Mouse (Mus musculus) adrenal gland, adult (tissue): ENCODE results near the gene Cd83.
A peak's percentile ranks its signal among the peaks of the same experiment; 100 is the strongest.

Experiments
- DNase-seq, 2 experiments: peaks; one replicate each; pipeline ENCODE4 v3.0.0; 2022 to 2023; ENCODE audit warnings: low spot score in 1 of 2; ENCODE audit not compliant: inconsistent age in 2 of 2

Gene Cd83

DNA sequence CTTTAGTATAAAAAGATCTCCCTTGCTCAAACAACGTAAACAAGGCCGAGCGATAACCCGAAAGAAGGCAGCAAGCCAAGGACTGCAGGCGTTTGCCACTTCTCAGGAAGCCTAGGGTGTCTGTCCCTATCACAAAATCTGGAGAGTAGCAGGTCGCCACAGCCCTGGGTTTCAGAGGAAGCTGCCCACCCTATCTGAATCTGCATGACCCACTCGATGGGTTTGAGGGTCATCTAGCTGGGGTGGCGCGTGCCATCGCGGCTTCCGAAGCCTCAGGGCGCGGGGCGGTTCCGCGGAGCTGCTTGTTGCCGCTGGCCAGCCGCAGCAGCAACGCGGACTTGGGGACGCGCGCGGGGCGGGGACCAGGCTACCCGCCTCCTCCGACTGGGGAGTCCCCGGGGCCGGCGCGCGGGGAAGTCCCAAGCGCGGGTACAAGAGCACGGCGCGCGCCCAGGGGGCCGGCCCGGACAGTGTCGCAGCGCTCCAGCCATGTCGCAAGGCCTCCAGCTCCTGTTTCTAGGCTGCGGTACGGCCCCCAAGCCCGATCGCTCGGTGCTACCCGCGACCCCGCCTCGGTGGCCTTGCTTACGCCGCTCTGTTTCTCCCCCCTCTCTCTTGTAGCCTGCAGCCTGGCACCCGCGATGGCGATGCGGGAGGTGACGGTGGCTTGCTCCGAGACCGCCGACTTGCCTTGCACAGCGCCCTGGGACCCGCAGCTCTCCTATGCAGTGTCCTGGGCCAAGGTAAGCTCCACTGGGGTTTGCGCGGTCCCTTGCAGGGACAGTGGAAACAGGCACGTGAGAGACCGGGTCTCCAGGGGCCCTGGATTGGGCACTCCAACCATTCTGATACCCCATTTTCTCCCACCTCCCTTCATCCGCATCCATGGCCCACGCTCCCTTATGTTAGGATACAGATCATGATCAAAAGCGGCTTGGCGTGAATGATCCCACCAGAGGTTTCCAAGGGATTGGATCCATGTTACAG, at the start of gene Cd83:
TSS of gene Cd83 (plus strand) at position 51 of the 987 bp plus-strand sequence.
- peak; percentile 80 to 91 for DNase-seq

DNA sequence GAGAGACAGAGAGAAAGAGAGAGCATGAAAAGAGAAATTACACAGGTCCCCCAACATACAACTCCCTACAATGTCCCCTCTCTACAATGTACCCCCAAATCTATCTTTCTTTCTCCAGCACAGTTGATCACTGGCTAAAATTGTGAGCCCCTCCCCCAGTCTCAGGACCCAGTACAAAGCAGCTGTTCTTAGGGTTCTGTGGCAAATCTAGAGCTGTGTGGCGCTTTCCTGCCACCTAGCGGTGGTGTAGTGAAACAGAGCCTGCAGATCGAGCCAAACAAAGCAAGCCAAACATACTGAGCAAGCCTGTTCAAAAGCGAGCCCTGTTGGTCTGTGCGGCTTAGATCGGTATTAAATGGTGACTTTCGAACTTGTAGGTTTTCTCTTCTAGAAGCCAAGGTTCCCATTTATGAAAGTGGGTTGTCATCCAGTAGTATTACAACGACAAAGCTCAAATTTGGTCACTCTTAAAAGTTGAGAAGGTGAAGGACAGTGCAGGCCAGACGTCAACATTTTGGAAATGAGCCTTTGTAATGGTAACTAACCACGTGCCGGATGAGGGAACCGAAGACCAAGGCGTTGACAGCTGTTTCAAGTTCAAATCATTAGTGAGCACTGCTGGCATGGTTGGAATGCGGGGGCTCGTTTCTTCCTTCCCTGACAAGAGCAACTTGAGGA, 44.8 kb upstream of the Cd83 start:
- DNase-seq = peak; percentile 76 to 91

DNA sequence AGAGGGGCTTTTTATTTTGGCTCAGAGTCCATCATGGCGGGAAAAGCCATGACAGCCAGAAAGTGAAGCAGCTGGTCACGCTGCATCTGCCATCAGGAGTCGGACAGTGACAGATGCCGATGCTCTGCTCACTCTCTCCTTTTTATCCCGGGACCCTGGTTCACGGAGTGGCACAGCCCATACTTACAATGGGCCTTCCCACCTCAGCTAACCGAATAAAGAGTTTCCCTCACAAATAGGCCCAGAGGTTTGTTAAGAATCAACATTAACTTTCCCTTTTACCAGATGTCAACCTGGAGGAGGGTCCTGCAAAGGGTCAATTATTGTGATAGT, 44.3 kb upstream of the Cd83 start:
- DNase-seq = no peak

DNA sequence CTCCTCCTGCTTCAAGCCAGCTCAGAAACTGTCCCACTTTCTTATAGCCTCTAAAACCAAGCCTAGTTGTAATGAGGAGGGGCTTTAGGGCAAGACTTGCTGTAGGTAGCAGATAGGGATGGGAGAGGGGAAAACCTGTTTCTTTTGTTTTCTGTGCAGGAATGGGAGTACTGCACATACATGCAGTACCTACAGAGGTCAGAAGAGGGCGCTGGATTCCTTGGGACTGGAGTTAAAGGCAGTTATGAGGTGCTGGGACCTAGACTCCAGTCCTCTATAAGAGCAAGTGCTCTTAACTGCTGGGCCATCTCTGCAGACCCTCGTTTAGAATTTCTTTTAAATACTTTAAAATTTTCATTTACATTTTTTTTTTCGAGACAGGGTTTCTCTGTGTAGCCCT, 41.9 kb upstream of the Cd83 start:
- DNase-seq = no peak

DNA sequence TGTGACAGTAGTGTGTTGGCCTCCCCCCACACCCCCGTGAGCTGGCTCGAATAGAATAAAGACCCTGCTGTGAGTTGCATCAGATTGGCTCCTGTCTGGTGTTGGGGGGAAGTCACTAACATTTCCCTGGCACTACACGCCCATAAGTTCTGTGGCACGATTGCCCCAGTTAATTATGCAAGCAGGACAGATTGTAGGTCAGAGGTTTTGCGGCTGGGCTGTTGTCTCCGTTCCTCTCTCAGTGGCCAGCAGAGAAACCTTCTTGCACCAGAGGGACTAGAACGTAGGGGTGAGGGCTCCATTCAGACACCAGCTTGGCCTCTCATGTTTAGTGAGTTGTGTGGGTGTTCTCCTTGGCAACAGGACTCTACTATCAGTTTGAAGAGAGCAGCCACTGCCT, 40.3 kb upstream of the Cd83 start:
- DNase-seq = peak in 1 of 2 experiments; percentile 32

DNA sequence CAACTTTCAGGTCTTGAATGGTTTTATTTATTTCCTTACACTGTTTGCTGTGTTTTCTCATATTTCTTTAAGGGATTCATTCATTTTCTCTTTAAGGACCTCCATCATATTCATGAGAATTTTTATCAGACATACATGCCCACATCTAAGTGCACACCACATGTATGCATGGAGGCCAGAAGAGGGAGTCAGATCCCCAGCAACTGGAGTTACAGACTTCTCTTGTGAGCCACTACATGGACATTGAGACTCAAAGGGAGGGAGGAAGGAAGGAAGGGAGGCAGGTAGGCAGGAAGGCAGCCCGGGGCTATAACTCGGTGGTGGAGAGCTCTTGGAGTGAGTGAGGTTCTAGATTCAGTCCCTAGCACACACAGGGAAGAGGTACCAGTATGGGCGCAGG, 34.3 kb upstream of the Cd83 start:
- no peak for DNase-seq

DNA sequence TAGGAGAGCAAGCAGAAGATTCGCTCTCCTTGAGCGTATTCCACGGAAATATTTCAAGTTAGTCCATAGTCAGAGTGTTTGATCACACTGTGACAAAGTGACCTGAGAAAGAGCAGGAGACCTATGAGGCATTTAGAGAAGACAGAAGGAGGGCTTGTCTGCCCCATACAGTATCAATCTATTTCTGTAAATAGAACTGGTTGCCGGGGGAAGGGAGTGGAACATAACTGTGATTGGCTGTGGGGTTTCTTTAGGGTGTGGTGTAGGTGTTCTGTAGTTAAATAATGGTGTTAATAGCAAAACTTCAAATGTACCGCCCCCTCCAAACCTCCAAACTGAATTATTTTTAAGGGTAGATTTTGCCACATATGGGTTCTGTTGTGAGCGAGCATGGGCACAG, 33.6 kb upstream of the Cd83 start:
- DNase-seq = no peak

DNA sequence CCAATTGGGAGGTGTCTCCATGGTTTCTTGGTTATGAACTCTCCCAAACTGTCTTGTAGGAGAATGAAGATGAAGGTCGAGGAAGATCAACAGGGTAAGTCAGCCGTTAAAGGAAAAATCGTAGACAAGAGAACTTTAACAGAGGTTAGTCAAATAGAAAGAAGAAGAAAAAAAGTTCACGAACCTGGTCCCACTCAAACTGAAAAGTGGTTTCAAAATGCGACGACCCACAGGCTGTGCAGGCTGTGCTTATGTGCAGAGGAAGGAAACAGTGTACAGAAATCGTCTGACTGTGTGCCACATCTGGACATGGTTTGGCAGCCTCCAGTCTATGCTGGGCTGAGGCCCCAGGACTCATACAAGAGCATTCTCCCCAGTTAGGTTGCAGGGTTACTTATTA, 32.2 kb upstream of the Cd83 start:
- DNase-seq = no peak

DNA sequence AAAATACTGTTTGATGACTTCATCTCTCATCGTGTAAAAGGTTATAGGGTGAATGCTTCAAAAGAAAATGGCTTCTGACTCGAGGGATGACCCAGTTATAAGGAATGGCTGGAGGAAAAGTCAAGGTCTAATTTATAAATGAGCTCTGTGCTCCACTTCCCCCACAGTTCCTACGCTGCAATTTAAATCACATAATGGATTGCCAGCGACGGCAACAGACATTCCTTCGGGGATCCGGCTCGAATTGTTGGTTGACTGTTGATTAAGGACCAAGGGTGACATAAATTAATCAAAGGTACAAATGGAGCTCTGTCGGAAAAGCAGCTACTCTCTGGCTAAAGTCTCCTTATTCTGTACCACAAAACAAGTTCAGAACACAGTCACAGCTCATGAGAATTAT, 30.9 kb upstream of the Cd83 start:
- DNase-seq = peak in 1 of 2 experiments; percentile 55

DNA sequence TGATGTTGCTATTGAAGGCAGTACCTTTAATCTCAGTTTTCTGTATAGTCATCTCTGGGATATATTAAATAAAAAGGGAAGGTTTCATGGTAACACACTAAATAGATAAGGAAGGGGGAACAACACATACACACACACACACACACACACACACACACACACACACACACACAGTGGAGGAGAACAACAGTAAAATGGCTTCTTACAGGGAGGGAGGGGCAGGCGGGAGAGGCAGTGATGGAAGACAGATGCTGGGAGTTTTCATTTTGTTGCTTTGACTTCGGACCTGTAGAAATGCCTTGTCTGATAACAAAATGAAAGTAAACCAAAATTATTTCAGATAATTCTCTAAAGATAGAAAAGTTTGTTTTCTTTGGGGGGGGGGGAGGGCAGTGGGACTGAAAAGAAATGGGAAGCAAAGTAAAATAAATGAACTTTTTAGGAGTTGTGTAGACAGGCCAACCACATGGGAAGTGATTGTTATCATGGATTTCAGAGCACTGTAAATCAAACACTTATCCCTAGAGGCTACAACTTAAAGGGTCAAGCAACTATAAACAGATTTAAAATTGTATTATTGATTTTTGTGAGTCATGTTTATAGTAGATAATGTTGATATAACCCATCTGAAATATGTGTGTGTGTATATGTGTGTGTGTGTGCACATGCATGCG, 30.0 kb upstream of the Cd83 start:
- no peak for DNase-seq

DNA sequence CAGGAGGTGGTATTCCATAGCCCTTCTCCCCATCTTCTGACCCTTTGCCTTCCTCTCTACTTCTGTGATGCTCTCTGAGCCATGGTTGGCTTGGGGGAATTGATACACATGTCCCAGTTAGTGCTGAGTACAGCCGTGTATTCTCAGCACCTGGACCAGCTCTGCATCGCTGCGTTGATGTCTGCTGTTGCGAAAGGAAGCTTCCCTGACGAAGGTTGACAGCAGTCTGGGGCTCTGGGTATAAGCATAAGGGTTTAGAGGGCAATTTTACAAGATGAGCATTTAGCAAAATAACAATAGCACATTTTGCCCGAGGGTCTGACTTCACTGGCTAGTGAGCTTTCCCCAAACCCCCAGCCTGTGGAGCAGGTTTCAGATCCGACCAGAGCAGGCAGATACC, 29.0 kb upstream of the Cd83 start:
- DNase-seq = no peak

DNA sequence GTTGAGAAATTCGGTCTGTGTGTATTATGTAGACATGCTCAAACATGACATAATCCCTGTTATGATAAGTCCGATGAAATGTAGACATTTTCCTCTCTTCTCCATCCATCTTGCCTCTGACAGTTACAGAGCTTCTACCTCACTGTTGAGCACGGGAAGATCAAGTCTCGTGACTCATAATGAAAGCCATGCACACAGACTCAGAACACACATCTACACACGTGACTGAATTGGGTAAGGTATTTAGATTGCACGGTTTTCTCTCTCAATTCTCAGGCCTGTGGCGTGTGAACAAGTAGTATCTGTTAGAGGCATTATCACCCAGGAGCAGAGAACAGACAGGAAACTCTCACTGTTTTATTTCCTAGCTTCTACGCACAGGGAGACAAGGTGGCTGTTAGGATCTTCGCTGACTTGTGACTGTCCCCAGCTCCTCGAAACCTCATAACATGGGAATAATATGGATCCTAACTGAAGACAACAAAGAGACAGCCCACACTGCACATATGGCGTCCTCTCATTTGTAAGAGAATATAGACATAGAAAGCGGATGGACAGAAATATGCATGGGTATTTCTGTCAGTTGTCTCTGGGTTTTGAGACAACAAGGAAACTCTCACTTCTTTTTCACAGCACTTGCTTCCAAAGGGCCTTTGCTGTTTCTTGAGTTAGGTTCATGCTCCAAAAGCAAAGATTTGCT, 23.3 kb upstream of the Cd83 start:
- no peak for DNase-seq

DNA sequence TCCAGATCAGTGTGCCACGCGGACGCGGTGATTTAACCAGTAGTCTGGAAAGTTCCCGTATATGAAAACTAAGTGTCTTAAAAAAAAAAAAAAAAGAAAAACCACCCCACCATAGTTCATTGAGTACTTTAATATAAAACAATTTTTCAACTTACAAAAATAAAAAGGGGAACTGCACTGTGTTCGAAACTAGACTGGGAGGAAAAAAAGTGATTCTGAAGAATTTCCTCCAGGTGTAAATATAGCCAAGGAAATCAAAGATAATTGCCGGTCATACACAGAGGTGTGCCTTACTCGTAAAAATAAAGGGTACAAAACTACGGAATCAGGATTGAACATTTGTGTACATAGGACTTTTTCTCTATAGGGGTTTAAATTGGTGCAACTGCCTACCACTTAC, 21.7 kb upstream of the Cd83 start:
- DNase-seq = no peak

DNA sequence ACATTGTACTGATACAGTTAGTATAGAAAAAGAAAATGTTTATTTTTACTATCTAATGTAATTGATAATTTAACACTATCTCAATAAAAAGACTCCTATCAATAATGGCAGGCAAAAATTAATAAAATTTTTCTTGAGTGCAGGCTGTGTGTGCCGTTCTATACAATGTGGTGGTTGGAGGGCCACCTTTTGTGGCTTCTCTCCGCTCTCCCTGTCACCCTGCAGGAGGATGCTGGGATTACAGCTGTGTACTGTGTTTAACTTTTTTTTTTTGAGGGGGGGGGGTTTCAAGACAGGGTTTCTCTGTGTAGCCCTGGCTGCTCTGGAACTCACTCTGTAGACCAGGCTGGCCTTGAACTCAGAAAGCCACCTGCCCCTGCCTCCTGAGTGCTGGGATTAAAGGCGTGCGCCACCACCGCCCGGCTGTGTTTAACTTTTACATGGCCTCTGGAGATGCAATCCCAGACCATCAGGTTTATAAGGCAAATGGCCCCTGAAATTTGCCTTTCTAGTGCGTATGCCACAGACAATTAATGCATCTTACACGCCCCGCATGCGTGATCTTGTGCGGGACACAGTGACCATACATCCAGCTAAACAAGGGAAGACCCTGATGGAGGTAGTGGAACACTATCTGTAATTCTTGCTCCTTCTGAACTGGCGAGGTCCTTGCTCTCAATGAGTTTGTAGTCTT, 21.1 kb upstream of the Cd83 start:
- no peak for DNase-seq

DNA sequence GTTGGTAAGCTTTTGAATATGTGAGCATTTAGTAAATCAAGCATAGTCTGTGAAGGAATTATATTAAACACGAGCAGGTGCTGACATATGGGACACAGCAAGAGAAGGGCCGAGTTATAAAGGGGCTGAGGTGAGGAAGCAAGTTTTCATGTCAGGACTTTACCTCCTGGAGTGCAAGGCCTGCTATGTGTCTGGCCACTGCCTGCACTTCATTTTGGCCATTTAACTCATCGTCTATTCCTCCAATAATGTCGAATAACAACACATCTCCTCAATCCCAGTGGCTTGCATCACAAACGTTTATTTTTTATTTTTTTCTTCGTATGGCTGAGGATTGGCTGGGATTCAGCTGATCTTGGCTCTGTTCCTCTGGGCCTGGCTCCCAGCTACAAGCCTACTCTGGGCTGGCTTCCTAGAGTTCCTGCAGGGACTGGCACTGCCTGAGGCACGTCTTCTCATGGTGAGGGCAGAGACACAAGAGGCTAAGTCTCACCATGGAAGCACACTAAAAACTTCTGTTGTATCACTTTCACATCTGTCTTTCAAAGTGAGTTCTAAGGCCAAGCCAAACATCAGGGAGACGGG, 20.5 kb upstream of the Cd83 start:
- DNase-seq = peak in 1 of 2 experiments; percentile 68

DNA sequence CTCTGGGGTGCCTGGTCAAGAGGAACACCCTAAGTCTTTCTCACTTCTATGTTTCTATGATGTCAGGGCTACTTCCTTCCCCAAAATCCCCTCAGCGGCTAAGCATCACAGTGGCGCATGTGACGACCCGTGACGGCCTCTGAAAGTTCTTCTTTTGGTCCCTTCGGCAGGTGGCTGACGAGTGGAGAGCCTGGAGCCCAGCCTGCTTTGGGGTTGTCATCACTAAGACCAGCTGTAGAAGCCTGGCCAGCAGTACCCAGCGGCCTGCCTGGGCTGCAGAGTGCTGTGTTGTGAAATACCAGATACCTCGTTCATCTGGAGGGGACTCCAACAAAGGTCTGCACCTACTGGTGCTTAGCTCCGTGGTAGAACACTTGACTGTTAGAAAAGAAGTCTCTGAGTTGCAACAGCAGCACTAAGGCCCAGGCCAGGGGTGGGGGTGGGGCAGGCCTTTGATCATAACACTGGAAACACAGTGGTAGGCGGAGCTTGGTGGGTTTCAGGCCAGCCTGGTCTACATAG, 19.2 kb upstream of the Cd83 start:
- DNase-seq = peak; percentile 29 to 44

DNA sequence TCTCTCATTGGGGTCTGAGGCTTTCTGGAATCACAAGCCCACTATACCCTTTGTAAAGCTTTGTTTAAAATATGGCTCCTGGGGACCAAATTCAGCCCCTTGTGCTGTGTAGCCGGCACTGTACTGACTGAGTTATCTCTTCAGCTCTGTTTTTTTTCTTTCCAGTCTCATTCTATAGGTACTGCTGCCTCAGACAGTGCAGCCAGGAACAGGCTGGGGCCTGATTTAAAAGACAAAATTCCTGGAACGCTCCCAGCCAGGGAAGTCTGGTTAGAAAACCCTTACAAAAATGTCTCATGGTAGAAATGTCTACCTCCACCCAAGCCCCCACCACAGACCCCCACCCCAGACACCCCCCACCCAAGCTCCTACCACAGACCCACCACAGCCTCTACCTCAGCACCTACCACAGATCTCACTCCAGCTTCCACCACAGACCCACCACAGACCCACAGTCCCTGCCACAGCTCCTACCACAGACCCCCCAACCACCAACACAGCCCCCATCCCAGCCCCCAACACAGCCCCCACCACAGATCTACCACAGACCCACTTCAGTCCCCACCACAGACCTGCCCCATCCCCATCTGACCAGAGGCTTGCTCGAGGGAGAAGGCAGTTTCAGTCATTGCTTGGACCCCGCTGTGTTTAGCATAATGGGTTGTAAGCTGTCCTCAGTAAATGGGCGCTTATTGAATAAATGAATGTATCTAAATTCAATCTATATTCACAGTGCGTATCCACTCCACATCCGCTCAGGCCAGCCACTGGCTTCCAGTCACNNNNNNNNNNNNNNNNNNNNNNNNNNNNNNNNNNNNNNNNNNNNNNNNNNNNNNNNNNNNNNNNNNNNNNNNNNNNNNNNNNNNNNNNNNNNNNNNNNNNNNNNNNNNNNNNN, 17.5 kb upstream of the Cd83 start:
- no peak for DNase-seq

DNA sequence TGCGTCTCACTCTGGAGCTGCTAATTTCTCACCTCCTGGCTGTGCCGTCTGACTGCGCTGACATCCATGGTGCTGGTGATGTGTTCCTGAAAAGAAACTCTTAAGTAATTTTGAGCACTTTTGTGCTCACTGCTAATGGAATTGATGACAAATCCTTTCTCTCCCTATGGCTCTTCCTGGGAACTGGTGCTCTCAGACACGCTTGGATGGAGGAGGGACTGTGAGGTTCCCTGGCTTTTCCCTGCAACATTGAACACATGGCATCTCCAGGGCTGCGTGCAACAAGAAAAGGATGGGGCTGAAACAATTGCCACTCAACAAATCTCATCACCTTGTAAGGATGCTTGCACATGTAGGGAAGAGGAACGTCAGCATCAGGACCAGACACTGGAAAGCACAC, 11.6 kb upstream of the Cd83 start:
- DNase-seq = no peak

DNA sequence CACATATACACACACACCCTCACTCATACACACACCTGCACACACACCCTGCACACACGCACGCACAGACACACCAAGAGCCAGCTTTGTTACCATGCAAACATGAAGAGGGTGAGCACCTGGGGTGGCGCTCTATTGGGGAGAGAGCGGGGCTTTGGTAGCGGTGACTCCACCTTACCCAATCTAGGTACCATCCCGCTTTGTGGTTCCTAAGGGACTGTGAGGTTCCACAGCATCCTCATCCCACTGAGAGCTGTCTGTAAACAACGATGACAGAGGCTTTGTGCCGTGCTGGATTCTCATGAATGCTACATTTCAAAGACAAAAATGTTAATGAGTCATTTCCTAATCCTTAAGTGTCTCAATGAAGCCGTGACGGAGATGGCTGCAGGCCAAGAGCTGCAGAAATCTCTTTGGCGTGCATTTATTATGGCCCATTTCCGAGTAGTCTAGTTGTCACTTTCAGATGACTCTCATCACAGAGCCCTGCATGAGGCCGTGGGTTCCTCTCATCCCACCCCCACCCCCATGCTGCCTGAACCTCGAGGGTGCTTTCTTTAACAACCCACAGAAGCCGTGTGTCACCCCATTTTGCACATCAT, 10.5 kb upstream of the Cd83 start:
- DNase-seq = peak in 1 of 2 experiments; percentile 75
